Mouse (Mus musculus): Measurements from ENCODE around the gene Arhgef39. TPM values are rescaled to one million over a fixed set of nuclear protein-coding genes. Genes with fewer than 3 reads are reported as not detected.
A peak's percentile ranks its signal among the peaks of the same experiment; 100 is the strongest.

Arhgef39 gene
- polyA plus RNA-seq, 1 experiment from 2014 or later, result 2.4 TPM

DNA sequence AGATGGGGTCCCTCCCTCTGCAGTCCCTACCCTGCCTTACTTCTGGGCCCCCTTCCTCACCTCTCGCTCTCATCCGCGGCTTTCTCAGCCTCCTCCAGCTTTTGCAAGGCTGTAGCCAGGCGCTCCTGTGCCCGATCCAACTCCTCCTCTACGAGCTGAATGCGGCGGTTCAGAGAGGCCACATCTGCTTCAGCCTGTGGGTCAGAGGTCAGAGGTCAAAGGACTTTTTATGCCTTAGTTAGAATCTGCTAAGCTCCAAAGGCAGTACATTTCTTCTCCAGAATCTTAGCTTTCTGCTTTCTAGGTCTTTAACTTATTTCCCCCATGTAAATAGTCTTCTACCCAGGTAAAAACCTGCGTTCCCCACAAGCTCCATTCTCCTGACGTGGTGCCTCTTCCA, 20.1 kb upstream of the Arhgef39 start:
- ATAC-seq, result no peak
- Histone ChIP-seq H3K9me3 (ENCODE audit: low read length) (no peaks in the 10 kb centered on the region), H3K27ac (ENCODE audit: low read length) (no peak overlapping the region), H3K9ac (replicated peaks; ENCODE audit: low read depth) (no peak overlapping the region), H3K36me3 (ENCODE audit: insufficient read depth, low read length) (no peaks in the 10 kb centered on the region), H3K27me3 (replicated peaks; ENCODE audit: insufficient read depth, low read length) (0 out of 2 replicates have a peak, but pooled peaks cover 12% of the 10 kb centered on the region), H3K4me2 (replicated peaks; ENCODE audit: low read depth, low read length) (no peak overlapping the region; the same call in 1 of the 2 replicates), H3K4me1 (ENCODE audit: insufficient read depth, low read depth, low read length) (peaks cover 14% of the 10 kb centered on the region), H3K4me3 (ENCODE audit: low read depth, low read length) (no peak overlapping the region)
- WGBS, result 29% methylated on average over 10 of the region's 10 CpGs
- DNase-seq (ENCODE audit: low spot score), result no peak
- TF ChIP-seq EP300 (IDR thresholded peaks at IDR 0.05) (no peak), CTCF (IDR thresholded peaks at IDR 0.05) (no peak)

DNA sequence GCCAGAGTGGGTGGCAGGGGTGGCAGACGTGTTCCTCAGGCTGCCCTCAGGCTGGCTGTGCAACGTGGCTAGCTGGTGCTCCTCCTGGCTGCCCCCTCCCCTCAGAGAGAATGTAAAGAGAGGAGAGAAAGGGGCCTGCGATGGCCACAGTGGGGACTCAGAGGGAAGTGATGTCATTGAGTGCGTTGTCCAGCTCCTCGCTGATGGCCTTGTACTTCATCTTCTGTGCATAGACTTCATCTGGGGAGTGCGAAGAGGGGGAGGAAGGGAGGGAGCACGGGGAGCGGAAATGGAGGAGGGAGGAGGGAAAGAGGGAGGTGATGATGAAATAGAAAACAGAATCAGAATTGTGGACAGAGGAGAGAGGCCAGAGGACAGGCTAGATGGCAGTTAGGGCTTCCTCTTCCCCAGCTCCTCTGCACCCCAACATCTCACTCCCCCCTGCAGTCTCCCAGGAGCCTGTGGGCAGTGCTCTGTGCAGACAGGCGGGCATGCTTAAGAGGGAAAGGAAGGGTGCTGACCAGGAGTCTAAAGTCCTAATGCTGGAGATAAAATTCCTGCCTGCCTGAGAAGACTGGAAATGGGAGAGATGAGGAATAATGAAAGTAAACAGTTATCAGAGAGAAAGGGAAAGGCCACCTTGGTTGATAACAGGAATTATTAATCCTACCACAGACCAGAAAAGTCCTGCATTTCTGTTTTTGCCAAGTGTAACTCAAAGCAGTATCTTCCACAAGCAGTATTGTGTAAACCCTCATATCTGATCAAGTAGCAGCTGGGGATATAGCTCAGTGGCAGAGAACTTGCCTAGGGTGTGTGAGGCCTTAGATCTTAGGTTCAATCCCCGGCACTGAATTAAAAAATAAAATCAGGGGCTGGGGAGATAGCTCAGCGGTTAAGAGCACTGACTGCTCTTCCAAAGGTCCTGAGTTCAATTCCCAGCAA, 16.5 kb upstream of the Arhgef39 start:
- H3K27ac ChIP-seq (ENCODE audit: low read length), result no peak overlapping the region
- no peak overlapping the region for H3K4me3 ChIP-seq (ENCODE audit: low read depth, low read length)
- H3K36me3 ChIP-seq (ENCODE audit: insufficient read depth, low read length), result no peaks in the 10 kb centered on the region
- DNase-seq (ENCODE audit: low spot score), result no peak
- 54% methylated on average over 11 of the region's 11 CpGs for WGBS
- H3K9ac ChIP-seq (replicated peaks; ENCODE audit: low read depth), result no peak overlapping the region
- H3K9me3 ChIP-seq (ENCODE audit: low read length), result no peaks in the 10 kb centered on the region
- no peaks in the 10 kb centered on the region; the same call in 1 of the 2 replicates for H3K27me3 ChIP-seq (replicated peaks; ENCODE audit: insufficient read depth, low read length)
- no peak overlapping the region for H3K4me2 ChIP-seq (replicated peaks; ENCODE audit: low read depth, low read length)
- ATAC-seq, result no peak
- H3K4me1 ChIP-seq (ENCODE audit: insufficient read depth, low read depth, low read length), result no peaks in the 10 kb centered on the region
- no peak for TF ChIP-seq CTCF (IDR thresholded peaks at IDR 0.05)
- TF ChIP-seq EP300 (IDR thresholded peaks at IDR 0.05), result no peak

DNA sequence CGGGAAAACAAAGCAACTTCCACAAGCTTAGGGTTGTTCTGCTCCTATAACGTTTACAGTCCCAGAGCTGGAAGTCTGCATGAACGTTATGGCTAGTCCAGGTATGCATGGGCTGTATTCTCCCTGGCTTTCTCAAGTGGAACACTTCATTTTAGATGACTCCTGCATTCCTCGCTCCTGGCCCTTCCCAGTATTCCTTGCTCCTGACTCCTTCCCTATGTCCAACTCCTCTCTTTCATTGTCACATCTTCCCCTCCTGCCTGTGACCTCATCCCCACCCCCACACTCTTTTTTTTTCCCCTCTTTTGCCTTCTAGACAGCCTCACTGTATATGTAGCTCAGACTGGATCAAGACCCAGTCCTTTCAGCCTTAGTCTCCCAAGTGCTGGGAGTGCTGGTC, 14.3 kb upstream of the Arhgef39 start:
- Histone ChIP-seq H3K27ac (ENCODE audit: low read length) (no peak overlapping the region), H3K9me3 (ENCODE audit: low read length) (no peaks in the 10 kb centered on the region), H3K4me3 (ENCODE audit: low read depth, low read length) (no peak overlapping the region), H3K4me1 (ENCODE audit: insufficient read depth, low read depth, low read length) (no peaks in the 10 kb centered on the region), H3K4me2 (replicated peaks; ENCODE audit: low read depth, low read length) (no peak overlapping the region), H3K27me3 (replicated peaks; ENCODE audit: insufficient read depth, low read length) (no peaks in the 10 kb centered on the region; the same call in 1 of the 2 replicates), H3K36me3 (ENCODE audit: insufficient read depth, low read length) (no peaks in the 10 kb centered on the region), H3K9ac (replicated peaks; ENCODE audit: low read depth) (no peak overlapping the region)
- no peak for DNase-seq (ENCODE audit: low spot score)
- TF ChIP-seq EP300 (IDR thresholded peaks at IDR 0.05) (no peak), CTCF (IDR thresholded peaks at IDR 0.05) (no peak)
- ATAC-seq, result peak; percentile 50; the same call in 1 of the 2 replicates
- WGBS, result 51% methylated on average over 4 of the region's 4 CpGs

- H3K4me2 ChIP-seq (replicated peaks; ENCODE audit: low read depth, low read length), result no peak overlapping the region
- 85% methylated on average over 4 of the region's 4 CpGs for WGBS
- ATAC-seq (no peak), DNase-seq (ENCODE audit: low spot score) (no peak)
- no peak overlapping the region for H3K27ac ChIP-seq (ENCODE audit: low read length)
- H3K4me1 ChIP-seq (ENCODE audit: insufficient read depth, low read depth, low read length), result no peaks in the 10 kb centered on the region; the same call in 1 of the 2 replicates
- no peak for TF ChIP-seq EP300 (IDR thresholded peaks at IDR 0.05)
- TF ChIP-seq CTCF (IDR thresholded peaks at IDR 0.05), result no peak
- H3K9me3 ChIP-seq (ENCODE audit: low read length), result no peaks in the 10 kb centered on the region
- no peak overlapping the region for H3K9ac ChIP-seq (replicated peaks; ENCODE audit: low read depth)
- H3K4me3 ChIP-seq (ENCODE audit: low read depth, low read length), result no peak overlapping the region
- no peaks in the 10 kb centered on the region for H3K36me3 ChIP-seq (ENCODE audit: insufficient read depth, low read length)
- H3K27me3 ChIP-seq (replicated peaks; ENCODE audit: insufficient read depth, low read length), result no peaks in the 10 kb centered on the region; the same call in 1 of the 2 replicates
These were observed 13.8 kb upstream of the Arhgef39 start for GRCm38 (mm10) chr4:43513300-43513699.

GRCm38 (mm10) chr4:43512653-43513052, 13.2 kb upstream of the Arhgef39 start:
- Histone ChIP-seq H3K4me3 (ENCODE audit: low read depth, low read length) (no peak overlapping the region), H3K9ac (replicated peaks; ENCODE audit: low read depth) (no peak overlapping the region), H3K9me3 (ENCODE audit: low read length) (no peaks in the 10 kb centered on the region), H3K27ac (ENCODE audit: low read length) (no peak overlapping the region), H3K4me1 (ENCODE audit: insufficient read depth, low read depth, low read length) (peaks cover 5% of the 10 kb centered on the region; the same call in 1 of the 2 replicates), H3K27me3 (replicated peaks; ENCODE audit: insufficient read depth, low read length) (no peaks in the 10 kb centered on the region; the same call in 1 of the 2 replicates), H3K36me3 (ENCODE audit: insufficient read depth, low read length) (no peaks in the 10 kb centered on the region), H3K4me2 (replicated peaks; ENCODE audit: low read depth, low read length) (no peak overlapping the region)
- 68% methylated on average over 7 of the region's 7 CpGs for WGBS
- ATAC-seq (no peak), DNase-seq (ENCODE audit: low spot score) (no peak)
- no peak for TF ChIP-seq CTCF (IDR thresholded peaks at IDR 0.05)
- no peak for TF ChIP-seq EP300 (IDR thresholded peaks at IDR 0.05)

GRCm38 (mm10) chr4:43511675-43512454, 12.4 kb upstream of the Arhgef39 start:
- DNase-seq (ENCODE audit: low spot score) (no peak), ATAC-seq (no peak)
- H3K27ac ChIP-seq (ENCODE audit: low read length), result no peak overlapping the region
- no peak overlapping the region for H3K4me3 ChIP-seq (ENCODE audit: low read depth, low read length)
- H3K9me3 ChIP-seq (ENCODE audit: low read length), result no peaks in the 10 kb centered on the region
- no peaks in the 10 kb centered on the region for H3K36me3 ChIP-seq (ENCODE audit: insufficient read depth, low read length)
- TF ChIP-seq EP300 (IDR thresholded peaks at IDR 0.05), result no peak
- no peak for TF ChIP-seq CTCF (IDR thresholded peaks at IDR 0.05)
- 67% methylated on average over 19 of the region's 19 CpGs for WGBS
- no peak overlapping the region for H3K4me2 ChIP-seq (replicated peaks; ENCODE audit: low read depth, low read length)
- H3K4me1 ChIP-seq (ENCODE audit: insufficient read depth, low read depth, low read length), result peaks cover 5% of the 10 kb centered on the region; the same call in 1 of the 2 replicates
- H3K9ac ChIP-seq (replicated peaks; ENCODE audit: low read depth), result no peak overlapping the region
- no peaks in the 10 kb centered on the region; the same call in 1 of the 2 replicates for H3K27me3 ChIP-seq (replicated peaks; ENCODE audit: insufficient read depth, low read length)
